Mouse (Mus musculus): ENCODE results near the gene Hist1h2bq. TPM values are rescaled to one million over a fixed set of nuclear protein-coding genes. Genes with fewer than 3 reads are reported as not detected.

The Hist1h2bq gene
- 4.2 TPM for polyA plus RNA-seq (2017; shearing (Covaris generic))

DNA sequence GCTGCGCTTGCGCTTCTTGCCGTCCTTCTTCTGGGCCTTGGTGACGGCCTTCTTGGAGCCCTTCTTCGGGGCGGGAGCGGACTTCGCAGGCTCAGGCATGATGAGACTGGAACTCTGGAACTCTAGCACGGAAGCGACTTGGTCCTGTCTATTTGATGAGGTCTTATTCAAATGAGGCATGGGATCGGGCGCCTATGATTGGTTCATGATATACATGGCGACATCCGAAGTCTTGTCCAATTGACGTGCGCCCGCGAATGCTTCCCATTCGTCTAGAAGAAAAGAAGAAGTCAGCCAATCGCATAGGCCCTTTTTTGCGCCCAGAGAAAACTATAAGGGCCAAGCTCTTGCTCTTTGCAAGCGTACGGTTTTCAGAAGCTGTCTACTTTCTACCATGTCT is at the start of gene Hist1h2bq, which contains the start of gene Hist1h2ao:
Hist1h2bq (minus strand) TSS at position 125 of the 400 bp plus-strand sequence.
Hist1h2ao (plus strand) TSS at position 393 of the 400 bp plus-strand sequence.

DNA sequence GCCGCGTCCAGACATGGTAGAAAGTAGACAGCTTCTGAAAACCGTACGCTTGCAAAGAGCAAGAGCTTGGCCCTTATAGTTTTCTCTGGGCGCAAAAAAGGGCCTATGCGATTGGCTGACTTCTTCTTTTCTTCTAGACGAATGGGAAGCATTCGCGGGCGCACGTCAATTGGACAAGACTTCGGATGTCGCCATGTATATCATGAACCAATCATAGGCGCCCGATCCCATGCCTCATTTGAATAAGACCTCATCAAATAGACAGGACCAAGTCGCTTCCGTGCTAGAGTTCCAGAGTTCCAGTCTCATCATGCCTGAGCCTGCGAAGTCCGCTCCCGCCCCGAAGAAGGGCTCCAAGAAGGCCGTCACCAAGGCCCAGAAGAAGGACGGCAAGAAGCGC is 23.5 kb upstream of the Hist1h2bq start, which contains the start of the genes Hist1h2ap and Hist1h2br:
Hist1h2ap (minus strand) TSS at position 47 of the 400 bp plus-strand sequence.
Hist1h2br (plus strand) TSS at position 283 of the 400 bp plus-strand sequence.

DNA sequence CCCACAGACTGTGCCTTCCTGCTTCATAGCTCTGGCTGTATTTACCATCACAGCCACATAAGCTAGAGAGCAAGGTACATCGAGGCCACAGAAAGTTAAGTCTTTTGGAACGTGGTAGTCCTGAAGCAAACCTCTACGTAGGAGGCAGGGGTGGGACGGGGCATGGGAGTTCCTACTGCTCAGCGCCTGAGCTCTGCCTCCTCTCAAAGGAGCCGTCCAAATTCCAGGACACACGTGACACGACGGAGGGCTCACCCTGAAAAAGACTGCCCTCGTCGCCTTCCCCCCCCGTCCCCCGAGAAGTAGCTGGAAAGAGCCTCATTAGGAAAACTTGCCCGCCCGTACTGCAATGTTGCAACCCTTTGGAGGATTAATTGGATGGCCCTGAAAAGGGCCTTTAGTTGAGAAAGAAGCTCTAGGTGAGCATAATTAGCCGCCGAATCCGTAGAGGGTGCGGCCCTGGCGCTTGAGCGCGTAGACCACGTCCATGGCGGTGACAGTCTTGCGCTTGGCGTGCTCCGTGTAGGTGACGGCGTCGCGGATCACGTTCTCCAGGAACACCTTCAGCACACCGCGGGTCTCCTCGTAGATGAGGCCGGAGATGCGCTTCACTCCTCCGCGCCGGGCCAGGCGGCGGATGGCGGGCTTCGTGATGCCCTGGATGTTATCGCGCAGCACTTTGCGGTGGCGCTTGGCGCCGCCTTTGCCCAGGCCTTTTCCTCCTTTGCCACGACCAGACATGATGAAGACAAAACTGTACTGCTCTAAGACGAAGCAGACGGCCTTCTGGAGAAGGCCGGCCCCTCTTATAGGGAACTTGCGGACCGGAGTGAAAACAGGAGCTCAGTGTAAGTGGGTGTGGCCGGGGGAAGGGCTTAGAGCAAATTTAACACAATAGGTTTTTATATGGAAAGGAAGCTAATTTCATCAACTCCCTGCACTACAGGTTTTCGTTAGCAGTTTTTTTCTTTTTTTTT is 21.7 kb upstream of the Hist1h2bq start, which contains the start of gene Hist1h4n:
Hist1h4n (minus strand) TSS at position 779 of the 977 bp plus-strand sequence.

GRCm38 (mm10) chr13:21811539-21811938 is 1.5 kb upstream of the Hist1h2bq start, which contains the start of gene Hist1h4m:
Hist1h4m (plus strand) TSS chr13:21811746.

GRCm38 (mm10) chr13:21786899-21787629 is 22.9 kb downstream of the Hist1h2bq start, which contains the start of the genes Hist1h2an and Hist1h2bp:
Hist1h2an (minus strand) TSS chr13:21787218.
Hist1h2bp (plus strand) TSS chr13:21787461.

DNA sequence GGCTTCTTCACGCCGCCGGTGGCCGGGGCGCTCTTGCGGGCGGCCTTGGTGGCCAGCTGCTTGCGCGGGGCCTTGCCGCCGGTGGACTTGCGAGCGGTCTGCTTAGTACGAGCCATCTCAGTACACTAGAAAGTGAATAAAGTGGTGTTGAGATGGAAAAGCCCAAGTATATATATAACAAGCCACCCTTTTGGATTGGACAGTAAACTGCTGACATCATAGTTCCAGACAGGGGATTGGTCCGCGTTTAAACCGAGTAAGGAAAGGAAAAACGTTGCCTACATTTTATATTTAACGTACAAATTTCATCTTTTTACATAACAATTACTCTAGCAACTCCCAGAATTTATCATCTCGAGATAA is 26.8 kb downstream of the Hist1h2bq start, which contains the start of gene Hist1h3i:
Hist1h3i (minus strand) TSS at position 116 of the 363 bp plus-strand sequence.

GRCm38 (mm10) chr13:21779767-21780731 is 29.9 kb downstream of the Hist1h2bq start, which contains the start of gene Hist1h1b:
Hist1h1b (minus strand) TSS chr13:21780625.

Other genes starting within 250 kb of the Hist1h2bq start
- gene Olfr1364, start 228.4 kb downstream of the Hist1h2bq start, polyA plus RNA-seq (2017; shearing (Covaris generic)), result not detected
- not detected for gene Olfr1362, start 196.2 kb downstream of the Hist1h2bq start, polyA plus RNA-seq (2017; shearing (Covaris generic))
- gene Olfr11, start 167.7 kb downstream of the Hist1h2bq start, polyA plus RNA-seq (2017; shearing (Covaris generic)), result not detected
- gene Olfr1361, start 146.8 kb downstream of the Hist1h2bq start, polyA plus RNA-seq (2017; shearing (Covaris generic)), result not detected
- gene Olfr1360, start 132.8 kb downstream of the Hist1h2bq start, polyA plus RNA-seq (2017; shearing (Covaris generic)), result not detected
- not detected for gene Olfr1359, start 112.1 kb downstream of the Hist1h2bq start, polyA plus RNA-seq (2017; shearing (Covaris generic))
- not detected for gene Hist1h2bl, start 94.1 kb downstream of the Hist1h2bq start, polyA plus RNA-seq (2017; shearing (Covaris generic))
- gene Hist1h2ai, start 93.8 kb downstream of the Hist1h2bq start, polyA plus RNA-seq (2017; shearing (Covaris generic)), result not detected
- gene Hist1h3h, start 92.5 kb downstream of the Hist1h2bq start, polyA plus RNA-seq (2017; shearing (Covaris generic)), result not detected
- not detected for gene Hist1h2bm, start 88.2 kb downstream of the Hist1h2bq start, polyA plus RNA-seq (2017; shearing (Covaris generic))
- gene Hist1h4j, start 75.1 kb downstream of the Hist1h2bq start, polyA plus RNA-seq (2017; shearing (Covaris generic)), result not detected
- not detected for gene Hist1h4k, start 59.7 kb downstream of the Hist1h2bq start, polyA plus RNA-seq (2017; shearing (Covaris generic))
- gene Hist1h2ak, start 56.4 kb downstream of the Hist1h2bq start, polyA plus RNA-seq (2017; shearing (Covaris generic)), result not detected
- 1.1 TPM for gene Hist1h2bn, start 56.1 kb downstream of the Hist1h2bq start, polyA plus RNA-seq (2017; shearing (Covaris generic))
- 0.70 TPM for gene Hist1h1b, start 29.6 kb downstream of the Hist1h2bq start, polyA plus RNA-seq (2017; shearing (Covaris generic))
- gene Hist1h3i, start 26.8 kb downstream of the Hist1h2bq start, polyA plus RNA-seq (2017; shearing (Covaris generic)), result 2.5 TPM
- gene Hist1h2an, start 23.0 kb downstream of the Hist1h2bq start, polyA plus RNA-seq (2017; shearing (Covaris generic)), result not detected
- not detected for gene Hist1h2bp, start 22.7 kb downstream of the Hist1h2bq start, polyA plus RNA-seq (2017; shearing (Covaris generic))
- 3.7 TPM for gene Hist1h2ao, start 268 bp upstream of the Hist1h2bq start, polyA plus RNA-seq (2017; shearing (Covaris generic))
- 31.4 TPM for gene Hist1h4m, start 1.5 kb upstream of the Hist1h2bq start, polyA plus RNA-seq (2017; shearing (Covaris generic))
- 21.6 TPM for gene Hist1h4n, start 22.0 kb upstream of the Hist1h2bq start, polyA plus RNA-seq (2017; shearing (Covaris generic))
- gene Hist1h2ap, start 23.3 kb upstream of the Hist1h2bq start, polyA plus RNA-seq (2017; shearing (Covaris generic)), result 37.5 TPM
- 3.9 TPM for gene Hist1h2br, start 23.5 kb upstream of the Hist1h2bq start, polyA plus RNA-seq (2017; shearing (Covaris generic))
- 0.39 TPM for gene Zfp184, start 134.9 kb upstream of the Hist1h2bq start, polyA plus RNA-seq (2017; shearing (Covaris generic))
- not detected for gene Pom121l2, start 171.0 kb upstream of the Hist1h2bq start, polyA plus RNA-seq (2017; shearing (Covaris generic))
- gene Prss16, start 199.5 kb upstream of the Hist1h2bq start, polyA plus RNA-seq (2017; shearing (Covaris generic)), result 1.3 TPM
- gene Hist1h2ah, start 225.4 kb upstream of the Hist1h2bq start, polyA plus RNA-seq (2017; shearing (Covaris generic)), result 6.2 TPM
- not detected for gene Hist1h2bk, start 225.7 kb upstream of the Hist1h2bq start, polyA plus RNA-seq (2017; shearing (Covaris generic))
- 12.0 TPM for gene Hist1h4i, start 231.2 kb upstream of the Hist1h2bq start, polyA plus RNA-seq (2017; shearing (Covaris generic))
- gene Hist1h2ag, start 232.7 kb upstream of the Hist1h2bq start, polyA plus RNA-seq (2017; shearing (Covaris generic)), result 2.9 TPM
- not detected for gene Hist1h2bj, start 233.0 kb upstream of the Hist1h2bq start, polyA plus RNA-seq (2017; shearing (Covaris generic))

All from effector memory CD4-positive, alpha-beta T cell, adult 5 months (primary cell).